Comparison of ENCODE assay signal across 10 mouse cellular contexts in genomic region chr4:59932505-59933281, GRCm38 (mm10). TPM values are rescaled to one million over a fixed set of nuclear protein-coding genes. Genes with fewer than 3 reads are reported as not detected.
DNase-seq lines count a peak whose midpoint lies in the region; ATAC-seq and TF ChIP-seq lines count a peak whose summit lies in the region.
"Had no signal": no experiment of that assay in that cellular context is flagged by ENCODE, and none has a peak within 500 bp of the region (broad histone marks: within the 10 kb centered on the region; RNA-seq: fewer than 3 reads in every experiment).

No protein-coding gene starts in this region.

- WGBS in thymus, adult 2 months: 81% methylated on average over 6 of the region's 6 CpGs
- WGBS in forebrain, embryonic 15.5 days: 58% methylated on average over 6 of the region's 6 CpGs
- WGBS in kidney, embryonic 16.5 days: 55% methylated on average over 6 of the region's 6 CpGs
- WGBS in neural tube, embryonic 12.5 days: 60% methylated on average over 6 of the region's 6 CpGs

- TF ChIP-seq POLR2A in thymus, adult 2 months (IDR thresholded peaks at IDR 0.05; ENCODE audit: control insufficient read depth, extremely low read depth, insufficient read depth, low read length, poor library complexity): no peak

- no peak overlapping the region for H3K4me3 ChIP-seq in thymus, adult 2 months (ENCODE audit: control insufficient read depth, insufficient read depth, low read length)
- H3K4me3 ChIP-seq in forebrain, embryonic 15.5 days: no peak overlapping the region
- H3K4me3 ChIP-seq in kidney, embryonic 16.5 days (ENCODE audit: low read length): no peak overlapping the region
- no peak overlapping the region for H3K4me3 ChIP-seq in neural tube, embryonic 12.5 days

- H3K27ac ChIP-seq in thymus, adult 2 months (ENCODE audit: control insufficient read depth, insufficient read depth, low read length): no peak overlapping the region
- H3K27ac ChIP-seq in forebrain, embryonic 15.5 days (replicated peaks): no peak overlapping the region
- H3K27ac ChIP-seq in kidney, embryonic 16.5 days (ENCODE audit: low read length): no peak overlapping the region
- no peak overlapping the region for H3K27ac ChIP-seq in neural tube, embryonic 12.5 days

- H3K9ac ChIP-seq in forebrain, embryonic 15.5 days (replicated peaks): no peak overlapping the region
- H3K9ac ChIP-seq in kidney, embryonic 16.5 days (replicated peaks; ENCODE audit: low read length): no peak overlapping the region
- no peak overlapping the region for H3K9ac ChIP-seq in neural tube, embryonic 12.5 days

- no peaks in the 10 kb centered on the region for H3K36me3 ChIP-seq in thymus, adult 2 months (ENCODE audit: control insufficient read depth, insufficient read depth, low read length)
- no peaks in the 10 kb centered on the region for H3K36me3 ChIP-seq in forebrain, embryonic 15.5 days
- H3K36me3 ChIP-seq in kidney, embryonic 16.5 days (ENCODE audit: insufficient read depth, low read length): no peaks in the 10 kb centered on the region
- H3K36me3 ChIP-seq in neural tube, embryonic 12.5 days: no peaks in the 10 kb centered on the region

- no peaks in the 10 kb centered on the region for H3K9me3 ChIP-seq in forebrain, embryonic 15.5 days
- no peaks in the 10 kb centered on the region for H3K9me3 ChIP-seq in kidney, embryonic 16.5 days (ENCODE audit: low read length)
- no peaks in the 10 kb centered on the region for H3K9me3 ChIP-seq in neural tube, embryonic 12.5 days

- peak; percentile 28; the same call in 1 of the 2 replicates for TF ChIP-seq CTCF in thymus, adult 2 months (IDR thresholded peaks at IDR 0.05; ENCODE audit: borderline replicate concordance, control insufficient read depth, extremely low read depth, insufficient read depth, low read length, poor library complexity)

- no peak for DNase-seq in cerebellum, adult 8-10 months
- DNase-seq in thymus, adult 2 months: peak; percentile 31
- DNase-seq in thymus, postnatal 10 days (ENCODE audit: low spot score in 2 of 2): no peak
- DNase-seq in gastrocnemius, postnatal 14 days: no peak

- H3K27me3 ChIP-seq in thymus, adult 2 months (ENCODE audit: control insufficient read depth, insufficient read depth, low read length): no peaks in the 10 kb centered on the region
- no peaks in the 10 kb centered on the region for H3K27me3 ChIP-seq in forebrain, embryonic 15.5 days
- no peaks in the 10 kb centered on the region for H3K27me3 ChIP-seq in kidney, embryonic 16.5 days (ENCODE audit: insufficient read depth, low read length)
- no peaks in the 10 kb centered on the region for H3K27me3 ChIP-seq in neural tube, embryonic 12.5 days (replicated peaks)

- peak; percentile 62 for ATAC-seq in cerebellum, adult (ENCODE audit: insufficient number of reproducible peaks, low FRiP score, low TSS enrichment)
- peak; percentile 88 for ATAC-seq in forebrain, embryonic 15.5 days (replicated peaks)
- ATAC-seq in kidney, embryonic 16.5 days (ENCODE audit: low FRiP score, low TSS enrichment): peak; percentile 88
- ATAC-seq in neural tube, embryonic 12.5 days (ENCODE audit: low FRiP score, low read depth): peak; percentile 83

- H3K4me1 ChIP-seq in thymus, adult 2 months (replicated peaks; ENCODE audit: control insufficient read depth, insufficient read depth, low read length): no peaks in the 10 kb centered on the region
- H3K4me1 ChIP-seq in forebrain, embryonic 15.5 days: no peaks in the 10 kb centered on the region
- H3K4me1 ChIP-seq in kidney, embryonic 16.5 days (ENCODE audit: insufficient read depth, low read length): no peaks in the 10 kb centered on the region
- no peaks in the 10 kb centered on the region for H3K4me1 ChIP-seq in neural tube, embryonic 12.5 days

- H3K4me2 ChIP-seq in forebrain, embryonic 15.5 days (replicated peaks): no peak overlapping the region
- H3K4me2 ChIP-seq in kidney, embryonic 16.5 days (replicated peaks; ENCODE audit: low read depth, low read length): no peak overlapping the region
- no peak overlapping the region for H3K4me2 ChIP-seq in neural tube, embryonic 12.5 days (replicated peaks)

- intact Hi-C loops in gastrocnemius, postnatal 14 days (cut with DNase I; ENCODE audit: low total_unique reads): no loop called here

RNA-seq across cellular contexts. Expression of gene Slc46a2, which starts 17.8 kb away (rescaled TPM):
- 19.4 and 28.3 TPM in 2 replicates for polyA plus RNA-seq in thymus, adult 2 months (2012; rRNA removed)
- 0.09 TPM in 1 of 2 replicates, not detected in the other for polyA plus RNA-seq in forebrain, embryonic 15.5 days (2015; fragmentation: Nextera tagmentation; extraction: Ambion mirVana)
- polyA plus RNA-seq in kidney, embryonic 16.5 days (2015; fragmentation: Nextera tagmentation; extraction: Ambion mirVana): 0.06 TPM in 1 of 2 replicates, not detected in the other
- polyA plus RNA-seq in neural tube, embryonic 12.5 days (2016; fragmentation: Nextera tagmentation; extraction: Ambion mirVana): 0.11 TPM in 1 of 2 replicates, not detected in the other
- total RNA-seq in gastrocnemius, postnatal 14 days (2021): not detected
- polyA plus RNA-seq: C2C12; liver, embryonic 16.5 days had no signal

RNA-seq across cellular contexts. Expression of gene Mup4, which starts 27.8 kb away (rescaled TPM):
- polyA plus RNA-seq in thymus, adult 2 months (2012; rRNA removed): not detected in 2 replicates
- not detected in 2 replicates for polyA plus RNA-seq in forebrain, embryonic 15.5 days (2015; fragmentation: Nextera tagmentation; extraction: Ambion mirVana)
- not detected in 2 replicates for polyA plus RNA-seq in kidney, embryonic 16.5 days (2015; fragmentation: Nextera tagmentation; extraction: Ambion mirVana)
- polyA plus RNA-seq in neural tube, embryonic 12.5 days (2016; fragmentation: Nextera tagmentation; extraction: Ambion mirVana): not detected in 2 replicates
- not detected for total RNA-seq in gastrocnemius, postnatal 14 days (2021)
- polyA plus RNA-seq: C2C12; liver, embryonic 16.5 days had no signal

RNA-seq across cellular contexts. Expression of gene Mup6, which starts 31.4 kb away (rescaled TPM):
- not detected in 2 replicates for polyA plus RNA-seq in thymus, adult 2 months (2012; rRNA removed)
- polyA plus RNA-seq in forebrain, embryonic 15.5 days (2015; fragmentation: Nextera tagmentation; extraction: Ambion mirVana): not detected in 2 replicates
- not detected in 2 replicates for polyA plus RNA-seq in kidney, embryonic 16.5 days (2015; fragmentation: Nextera tagmentation; extraction: Ambion mirVana)
- polyA plus RNA-seq in neural tube, embryonic 12.5 days (2016; fragmentation: Nextera tagmentation; extraction: Ambion mirVana): 0.28 TPM in 1 of 2 replicates, not detected in the other
- total RNA-seq in gastrocnemius, postnatal 14 days (2021): not detected
- polyA plus RNA-seq: C2C12; liver, embryonic 16.5 days had no signal

Comparison
In these comparisons a context has a peak if more than half of its experiments do, and no peak if none do; other contexts are left out.
1. RNA of gene Slc46a2, which starts 17.8 kb away (polyA plus RNA-seq): 19.4 to 28.3 TPM in thymus, adult 2 months; 0.09 TPM in forebrain, embryonic 15.5 days, 0.06 TPM in kidney, embryonic 16.5 days and 0.11 TPM in neural tube, embryonic 12.5 days; every median in the first group is over 10 times any median in the second.
2. Peak in every context shown above with its lines, with median percentiles within 50 percentile points of each other: ATAC-seq.